Mouse (Mus musculus): ENCODE results near the gene Gpatch3. TPM values are rescaled to one million over a fixed set of nuclear protein-coding genes. Genes with fewer than 3 reads are reported as not detected.

Gpatch3 gene
- polyA plus RNA-seq, 1 experiment from 2014 or later: 7.3 TPM

Small RNA genes lying within 50 kb of the gene (microRNA-seq; reads per million reads assigned to microRNA genes)
- gene Gm23158: not detected

Other genes starting within 250 kb of the Gpatch3 start
- 13.9 TPM in 2 replicates for gene Wdtc1, start 221.3 kb upstream of the Gpatch3 start, polyA plus RNA-seq (2015; fragmentation: Nextera tagmentation; extraction: Ambion mirVana)
- 10.1 and 10.9 TPM in 2 replicates for gene Slc9a1, start 205.0 kb upstream of the Gpatch3 start, polyA plus RNA-seq (2015; fragmentation: Nextera tagmentation; extraction: Ambion mirVana)
- 11.8 and 12.6 TPM in 2 replicates for gene Tent5b, start 94.6 kb upstream of the Gpatch3 start, polyA plus RNA-seq (2015; fragmentation: Nextera tagmentation; extraction: Ambion mirVana)
- 3.7 and 4.0 TPM in 2 replicates for gene Trnp1, start 76.2 kb upstream of the Gpatch3 start, polyA plus RNA-seq (2015; fragmentation: Nextera tagmentation; extraction: Ambion mirVana)
- 22.7 and 22.9 TPM in 2 replicates for gene Kdf1, start 55.8 kb upstream of the Gpatch3 start, polyA plus RNA-seq (2015; fragmentation: Nextera tagmentation; extraction: Ambion mirVana)
- gene Nudc, start 28.7 kb upstream of the Gpatch3 start, polyA plus RNA-seq (2015; fragmentation: Nextera tagmentation; extraction: Ambion mirVana): 247 and 256 TPM in 2 replicates
- gene Nr0b2, start 21.4 kb upstream of the Gpatch3 start, polyA plus RNA-seq (2015; fragmentation: Nextera tagmentation; extraction: Ambion mirVana): not detected in 2 replicates
- 15.7 and 17.2 TPM in 2 replicates for gene Gpn2, start 9.6 kb downstream of the Gpatch3 start, polyA plus RNA-seq (2015; fragmentation: Nextera tagmentation; extraction: Ambion mirVana)
- gene Sfn, start 27.4 kb downstream of the Gpatch3 start, polyA plus RNA-seq (2015; fragmentation: Nextera tagmentation; extraction: Ambion mirVana): 499 and 506 TPM in 2 replicates
- 2.9 and 3.6 TPM in 2 replicates for gene Zdhhc18, start 75.4 kb downstream of the Gpatch3 start, polyA plus RNA-seq (2015; fragmentation: Nextera tagmentation; extraction: Ambion mirVana)
- gene Pigv, start 97.9 kb downstream of the Gpatch3 start, polyA plus RNA-seq (2015; fragmentation: Nextera tagmentation; extraction: Ambion mirVana): 14.6 and 15.3 TPM in 2 replicates
- gene Arid1a, start 182.0 kb downstream of the Gpatch3 start, polyA plus RNA-seq (2015; fragmentation: Nextera tagmentation; extraction: Ambion mirVana): 21.7 and 24.2 TPM in 2 replicates